Mouse (Mus musculus) bone marrow, adult 2 months (tissue): ENCODE results near the gene Bche.

ENCODE experiments used
- CTCF ChIP-seq: fragments of 200-500 bp; IDR thresholded peaks from 2 replicates; pipeline ENCODE4 v1.5.1; 2011; ENCODE audit warnings: low read length, control low read depth; ENCODE audit not compliant: control insufficient read depth, insufficient read depth
- POLR2A ChIP-seq: fragments of 200-500 bp; IDR thresholded peaks from 2 replicates; pipeline ENCODE4 v1.6.1; 2011; ENCODE audit warnings: low read depth, mild to moderate bottlenecking, control low read depth, low read length, borderline replicate concordance; ENCODE audit not compliant: control insufficient read depth

DNA sequence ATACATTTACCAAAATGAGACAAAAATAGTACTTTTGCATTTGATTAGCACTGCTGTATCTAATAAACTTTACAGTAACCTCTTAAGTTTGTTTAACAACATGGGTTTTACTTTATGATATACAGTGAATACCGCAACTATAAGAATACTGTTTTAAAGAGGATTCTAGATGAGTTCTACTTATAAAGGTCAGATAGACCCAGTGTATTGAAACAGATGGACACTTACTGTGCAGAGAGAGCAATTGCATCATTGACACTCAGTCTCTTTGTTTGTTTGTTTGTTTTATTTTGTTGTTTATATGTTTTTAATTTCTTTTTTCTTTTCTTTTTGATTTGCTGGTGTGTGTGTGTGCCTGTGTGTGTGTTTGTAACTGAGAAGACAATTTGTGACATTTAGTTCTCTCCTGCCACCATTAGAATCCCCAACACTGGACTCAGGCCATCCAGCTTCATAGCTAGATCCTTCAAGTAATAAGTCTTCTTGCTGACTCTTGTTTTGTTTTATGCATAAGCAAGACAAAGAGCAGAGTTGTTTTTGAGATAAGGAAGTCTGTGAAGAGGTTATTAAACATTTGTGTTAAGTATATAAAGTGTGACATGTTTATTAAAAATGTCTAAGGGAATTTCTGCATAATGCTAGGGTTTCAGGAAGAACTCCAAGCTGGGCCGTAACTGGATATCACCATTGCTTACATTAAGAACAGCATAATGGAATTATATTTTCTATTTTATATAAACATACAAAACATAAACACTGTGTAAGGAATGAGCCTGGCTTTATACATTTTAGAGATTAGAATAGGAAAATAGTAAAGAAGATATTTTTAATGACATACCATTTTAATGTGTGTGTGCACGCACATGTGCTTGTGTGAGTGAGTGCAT, 40.7 kb downstream of the Bche start:
- no peak for TF ChIP-seq CTCF
- TF ChIP-seq POLR2A, result no peak
